11 mouse cellular contexts compared by ENCODE assay signal in the genomic region with DNA sequence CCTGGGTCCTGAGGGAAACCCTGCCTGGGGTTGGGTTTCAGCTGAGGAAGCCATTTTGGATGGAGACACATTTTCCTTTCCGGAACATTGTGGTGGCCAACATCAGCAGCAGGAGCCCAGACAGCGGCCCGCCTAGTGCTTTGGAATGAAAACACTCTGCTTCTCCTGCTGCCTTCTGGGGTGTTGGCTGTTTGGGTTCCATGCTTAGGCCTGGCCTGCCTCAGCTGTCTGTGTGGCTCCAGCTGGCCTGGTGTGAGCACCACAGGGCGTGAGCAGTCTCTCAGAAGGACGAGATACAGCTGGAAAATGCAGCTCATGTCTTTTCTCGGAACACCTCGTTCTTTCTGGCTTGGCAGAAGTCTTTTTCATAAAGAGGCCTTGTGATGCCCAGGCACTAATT. TPM values are rescaled to one million over a fixed set of nuclear protein-coding genes. Genes with fewer than 3 reads are reported as not detected.
A peak's percentile ranks its signal among the peaks of the same experiment; 100 is the strongest.
DNase-seq lines count a peak whose midpoint lies in the region; ATAC-seq lines count a peak whose summit lies in the region.
"Had no signal": no experiment of that assay in that cellular context is flagged by ENCODE, and none has a peak within 500 bp of the region (broad histone marks: within the 10 kb centered on the region; RNA-seq: fewer than 3 reads in every experiment).

No protein-coding gene starts in this region.

- peaks cover 30% of the 10 kb centered on the region for H3K4me1 ChIP-seq in hindbrain, embryonic 10.5 days (replicated peaks)
- peaks cover 22% of the 10 kb centered on the region for H3K4me1 ChIP-seq in hindbrain, embryonic 16.5 days (ENCODE audit: control insufficient read depth, insufficient read depth, low read depth, low read length)

- no peak overlapping the region for H3K4me2 ChIP-seq in hindbrain, embryonic 16.5 days (ENCODE audit: low read length)
- H3K4me2 ChIP-seq: limb, embryonic 12.5 days had no signal

- 85% methylated on average over 7 of the region's 7 CpGs for WGBS in hindbrain, embryonic 10.5 days
- WGBS in hindbrain, embryonic 16.5 days: 86% methylated on average over 7 of the region's 7 CpGs

- H3K4me3 ChIP-seq in hindbrain, embryonic 10.5 days: no peak overlapping the region
- no peak overlapping the region for H3K4me3 ChIP-seq in hindbrain, embryonic 16.5 days (ENCODE audit: low read length)
- H3K4me3 ChIP-seq: limb, embryonic 12.5 days had no signal

- H3K27ac ChIP-seq in hindbrain, embryonic 10.5 days: 0 out of 2 replicates have a peak overlapping the region, but pooled peaks have one; percentile 0
- H3K27ac ChIP-seq in hindbrain, embryonic 16.5 days (ENCODE audit: low read depth, low read length): no peak overlapping the region

- H3K36me3 ChIP-seq in hindbrain, embryonic 10.5 days: no peaks in the 10 kb centered on the region
- H3K36me3 ChIP-seq in hindbrain, embryonic 16.5 days (ENCODE audit: control insufficient read depth, insufficient read depth, low read length): no peaks in the 10 kb centered on the region

- no peak for DNase-seq in hindbrain, embryonic 10.5 days (ENCODE audit: low spot score)
- DNase-seq in ZHBTc4 (ENCODE audit: low read depth, low spot score): peak; percentile 20
- DNase-seq in heart, adult 9 months (ENCODE audit: low spot score in 2 of 2): peak; percentile 86 to 88
- peak; percentile 53 for DNase-seq in lung, postnatal 14 days
- no peak for DNase-seq in ovary, adult 18-20 months (ENCODE audit: low spot score)
- no peak for DNase-seq in ovary, postnatal 10 days (ENCODE audit: low spot score)
- no peak for DNase-seq in spleen, adult 12 weeks (ENCODE audit: low spot score)
- DNase-seq: cerebellum, adult 9-10 months; kidney, postnatal 4 days had no signal

- no peaks in the 10 kb centered on the region for H3K27me3 ChIP-seq in hindbrain, embryonic 10.5 days (ENCODE audit: insufficient read depth, poor library complexity, severe bottlenecking)
- no peaks in the 10 kb centered on the region for H3K27me3 ChIP-seq in hindbrain, embryonic 16.5 days (replicated peaks; ENCODE audit: control insufficient read depth, insufficient read depth, low read length)
- H3K27me3 ChIP-seq: limb, embryonic 12.5 days had no signal

- ATAC-seq in hindbrain, embryonic 16.5 days: no peak

- H3K9me3 ChIP-seq in hindbrain, embryonic 10.5 days: no peaks in the 10 kb centered on the region
- H3K9me3 ChIP-seq in hindbrain, embryonic 16.5 days (ENCODE audit: control insufficient read depth, low read length): no peaks in the 10 kb centered on the region
- H3K9me3 ChIP-seq: limb, embryonic 12.5 days had no signal

- no peak overlapping the region for H3K9ac ChIP-seq in hindbrain, embryonic 16.5 days (ENCODE audit: low read depth, low read length)
- H3K9ac ChIP-seq: limb, embryonic 12.5 days had no signal

RNA-seq across cellular contexts. Expression of a gene that starts 7.5 kb away (rescaled TPM):
- polyA plus RNA-seq in hindbrain, embryonic 10.5 days (2016; fragmentation: Nextera tagmentation; extraction: Ambion mirVana): 11.9 and 21.7 TPM in 2 replicates
- 26.8 and 29.9 TPM in 2 replicates for polyA plus RNA-seq in hindbrain, embryonic 16.5 days (2015; fragmentation: Nextera tagmentation; extraction: Ambion mirVana)

RNA-seq across cellular contexts. Expression of a gene that starts 23.1 kb away (rescaled TPM):
- polyA plus RNA-seq in hindbrain, embryonic 10.5 days (2016; fragmentation: Nextera tagmentation; extraction: Ambion mirVana): 1.8 and 3.0 TPM in 2 replicates
- polyA plus RNA-seq in hindbrain, embryonic 16.5 days (2015; fragmentation: Nextera tagmentation; extraction: Ambion mirVana): 10.9 and 13.0 TPM in 2 replicates

RNA-seq across cellular contexts. Expression of a gene that starts 29.4 kb away (rescaled TPM):
- polyA plus RNA-seq in hindbrain, embryonic 10.5 days (2016; fragmentation: Nextera tagmentation; extraction: Ambion mirVana): 93.6 and 96.4 TPM in 2 replicates
- 85.9 and 94.2 TPM in 2 replicates for polyA plus RNA-seq in hindbrain, embryonic 16.5 days (2015; fragmentation: Nextera tagmentation; extraction: Ambion mirVana)

Comparison
In these comparisons a context has a peak if more than half of its experiments do, and no peak if none do; other contexts are left out.
1. DNase-seq: peak in ZHBTc4 (single experiment), heart, adult 9 months (2 of 2) and lung, postnatal 14 days (single experiment); none in hindbrain, embryonic 10.5 days (single experiment), ovary, adult 18-20 months (single experiment), ovary, postnatal 10 days (single experiment) and spleen, adult 12 weeks (single experiment).